Mouse (Mus musculus): ENCODE measurements at regions not wholly inside any gene's neighbourhood (a gene's known extent, or its start where the extent isn't known, plus 50 kb on each side); places are given as distances from the start of the nearest gene placed in this dataset.

GRCm38 (mm10) chr1:72029625-72030024 is 182.5 kb downstream of the Mreg start:
- Histone ChIP-seq H3K36me3 (ENCODE audit: control insufficient read depth, insufficient read depth, low read length) (no peaks in the 10 kb centered on the region), H3K4me3 (no peak overlapping the region), H3K27me3 (ENCODE audit: control insufficient read depth, insufficient read depth, low read length) (no peaks in the 10 kb centered on the region), H3K79me2 (replicated peaks; ENCODE audit: control insufficient read depth, insufficient read depth, low read length) (no peaks in the 10 kb centered on the region), H3K4me1 (ENCODE audit: control insufficient read depth, insufficient read depth, low read length) (peaks cover 2% of the 10 kb centered on the region; the same call in 1 of the 2 replicates), H3K9ac (ENCODE audit: low read depth, low read length) (no peak overlapping the region), H3K27ac (no peak overlapping the region)
- TF ChIP-seq POLR2A (IDR thresholded peaks at IDR 0.05; ENCODE audit: insufficient read depth, low read depth, low read length), result no peak
- no peak for TF ChIP-seq EP300 (IDR thresholded peaks at IDR 0.05; ENCODE audit: insufficient read depth, low read depth, low read length)
- TF ChIP-seq CTCF (IDR thresholded peaks at IDR 0.05), result no peak
- 61% methylated on average over 6 of the region's 6 CpGs for WGBS
- intact Hi-C loops (cut with DNase I), result no loop called here
- no peak for DNase-seq

- no peak for DNase-seq
- Histone ChIP-seq H3K27me3 (ENCODE audit: control insufficient read depth, insufficient read depth, low read length) (no peaks in the 10 kb centered on the region), H3K4me3 (no peak overlapping the region), H3K79me2 (replicated peaks; ENCODE audit: control insufficient read depth, insufficient read depth, low read length) (no peaks in the 10 kb centered on the region), H3K36me3 (ENCODE audit: control insufficient read depth, insufficient read depth, low read length) (no peaks in the 10 kb centered on the region), H3K4me1 (ENCODE audit: control insufficient read depth, insufficient read depth, low read length) (no peaks in the 10 kb centered on the region), H3K9ac (ENCODE audit: low read depth, low read length) (no peak overlapping the region), H3K27ac (no peak overlapping the region)
- intact Hi-C loops (cut with DNase I), result no loop called here
- 80% methylated on average over 4 of the region's 4 CpGs for WGBS
- no peak for TF ChIP-seq CTCF (IDR thresholded peaks at IDR 0.05)
- no peak for TF ChIP-seq POLR2A (IDR thresholded peaks at IDR 0.05; ENCODE audit: insufficient read depth, low read depth, low read length)
- TF ChIP-seq EP300 (IDR thresholded peaks at IDR 0.05; ENCODE audit: insufficient read depth, low read depth, low read length), result no peak
Observed at GRCm38 (mm10) chr1:72026861-72027260, 185.2 kb downstream of the Mreg start.

GRCm38 (mm10) chr1:72022631-72023030 is 189.5 kb downstream of the Mreg start:
- WGBS, result 75% methylated on average over 3 of the region's 3 CpGs
- Histone ChIP-seq H3K27me3 (ENCODE audit: control insufficient read depth, insufficient read depth, low read length) (no peaks in the 10 kb centered on the region), H3K4me3 (no peak overlapping the region), H3K4me1 (ENCODE audit: control insufficient read depth, insufficient read depth, low read length) (no peaks in the 10 kb centered on the region), H3K36me3 (ENCODE audit: control insufficient read depth, insufficient read depth, low read length) (no peaks in the 10 kb centered on the region), H3K9ac (ENCODE audit: low read depth, low read length) (no peak overlapping the region), H3K79me2 (replicated peaks; ENCODE audit: control insufficient read depth, insufficient read depth, low read length) (no peaks in the 10 kb centered on the region), H3K27ac (no peak overlapping the region)
- no peak for TF ChIP-seq EP300 (IDR thresholded peaks at IDR 0.05; ENCODE audit: insufficient read depth, low read depth, low read length)
- TF ChIP-seq CTCF (IDR thresholded peaks at IDR 0.05), result no peak
- no peak for TF ChIP-seq POLR2A (IDR thresholded peaks at IDR 0.05; ENCODE audit: insufficient read depth, low read depth, low read length)
- DNase-seq, result no peak
- intact Hi-C loops (cut with DNase I), result no loop called here

- no peak for TF ChIP-seq POLR2A (IDR thresholded peaks at IDR 0.05; ENCODE audit: insufficient read depth, low read depth, low read length)
- no peak for TF ChIP-seq EP300 (IDR thresholded peaks at IDR 0.05; ENCODE audit: insufficient read depth, low read depth, low read length)
- TF ChIP-seq CTCF (IDR thresholded peaks at IDR 0.05), result no peak
- H3K27me3 ChIP-seq (ENCODE audit: control insufficient read depth, insufficient read depth, low read length), result no peaks in the 10 kb centered on the region
- H3K79me2 ChIP-seq (replicated peaks; ENCODE audit: control insufficient read depth, insufficient read depth, low read length), result no peaks in the 10 kb centered on the region
- no peak overlapping the region for H3K4me3 ChIP-seq
- WGBS, result 74% methylated on average over 4 of the region's 4 CpGs
- H3K36me3 ChIP-seq (ENCODE audit: control insufficient read depth, insufficient read depth, low read length), result peaks cover 2% of the 10 kb centered on the region; the same call in 1 of the 2 replicates
- H3K27ac ChIP-seq, result no peak overlapping the region
- no peak overlapping the region for H3K9ac ChIP-seq (ENCODE audit: low read depth, low read length)
- DNase-seq, result no peak
- peaks cover 5% of the 10 kb centered on the region for H3K4me1 ChIP-seq (ENCODE audit: control insufficient read depth, insufficient read depth, low read length)
- intact Hi-C loops (cut with DNase I), result no loop called here
Observed at GRCm38 (mm10) chr1:72018479-72019222, 193.5 kb downstream of the Mreg start.

- no peaks in the 10 kb centered on the region for H3K79me2 ChIP-seq (replicated peaks; ENCODE audit: control insufficient read depth, insufficient read depth, low read length)
- no peak overlapping the region for H3K4me3 ChIP-seq
- WGBS, result 68% methylated on average over 1 of the region's 1 CpGs
- peaks cover 2% of the 10 kb centered on the region; the same call in 1 of the 2 replicates for H3K36me3 ChIP-seq (ENCODE audit: control insufficient read depth, insufficient read depth, low read length)
- TF ChIP-seq CTCF (IDR thresholded peaks at IDR 0.05), result no peak
- no peak for TF ChIP-seq EP300 (IDR thresholded peaks at IDR 0.05; ENCODE audit: insufficient read depth, low read depth, low read length)
- TF ChIP-seq POLR2A (IDR thresholded peaks at IDR 0.05; ENCODE audit: insufficient read depth, low read depth, low read length), result no peak
- H3K4me1 ChIP-seq (ENCODE audit: control insufficient read depth, insufficient read depth, low read length), result peaks cover 5% of the 10 kb centered on the region
- no peak overlapping the region for H3K9ac ChIP-seq (ENCODE audit: low read depth, low read length)
- no peak overlapping the region for H3K27ac ChIP-seq
- DNase-seq, result no peak
- intact Hi-C loops (cut with DNase I), result no loop called here
- H3K27me3 ChIP-seq (ENCODE audit: control insufficient read depth, insufficient read depth, low read length), result no peaks in the 10 kb centered on the region
Observed at GRCm38 (mm10) chr1:72017814-72018478, 194.2 kb downstream of the Mreg start.

- no peaks in the 10 kb centered on the region for H3K79me2 ChIP-seq (replicated peaks; ENCODE audit: control insufficient read depth, insufficient read depth, low read length)
- no peaks in the 10 kb centered on the region for H3K27me3 ChIP-seq (ENCODE audit: control insufficient read depth, insufficient read depth, low read length)
- H3K9ac ChIP-seq (ENCODE audit: low read depth, low read length), result no peak overlapping the region
- intact Hi-C loops (cut with DNase I), result no loop called here
- no peak overlapping the region for H3K27ac ChIP-seq
- 91% methylated on average over 4 of the region's 4 CpGs for WGBS
- no peak overlapping the region for H3K4me3 ChIP-seq
- no peak for TF ChIP-seq CTCF (IDR thresholded peaks at IDR 0.05)
- TF ChIP-seq POLR2A (IDR thresholded peaks at IDR 0.05; ENCODE audit: insufficient read depth, low read depth, low read length), result no peak
- no peak for TF ChIP-seq EP300 (IDR thresholded peaks at IDR 0.05; ENCODE audit: insufficient read depth, low read depth, low read length)
- no peak for DNase-seq
- H3K4me1 ChIP-seq (ENCODE audit: control insufficient read depth, insufficient read depth, low read length), result peaks cover 5% of the 10 kb centered on the region
- peaks cover 2% of the 10 kb centered on the region; the same call in 1 of the 2 replicates for H3K36me3 ChIP-seq (ENCODE audit: control insufficient read depth, insufficient read depth, low read length)
Observed at GRCm38 (mm10) chr1:72015471-72015870, 196.6 kb downstream of the Mreg start.
